Mouse (Mus musculus): Measurements from ENCODE around the gene Ror2. TPM values are rescaled to one million over a fixed set of nuclear protein-coding genes. Genes with fewer than 3 reads are reported as not detected.
A peak's percentile ranks its signal among the peaks of the same experiment; 100 is the strongest.
"Not testable (repeated sequence)": the region's sequence is repeated elsewhere in the genome, so short reads cannot be mapped to it uniquely, and the experiment has no call there.

Gene Ror2
- polyA plus RNA-seq (2014; fragmentation: Nextera tagmentation; extraction: Ambion mirVana): 8.1 and 8.7 TPM in 2 replicates

DNA sequence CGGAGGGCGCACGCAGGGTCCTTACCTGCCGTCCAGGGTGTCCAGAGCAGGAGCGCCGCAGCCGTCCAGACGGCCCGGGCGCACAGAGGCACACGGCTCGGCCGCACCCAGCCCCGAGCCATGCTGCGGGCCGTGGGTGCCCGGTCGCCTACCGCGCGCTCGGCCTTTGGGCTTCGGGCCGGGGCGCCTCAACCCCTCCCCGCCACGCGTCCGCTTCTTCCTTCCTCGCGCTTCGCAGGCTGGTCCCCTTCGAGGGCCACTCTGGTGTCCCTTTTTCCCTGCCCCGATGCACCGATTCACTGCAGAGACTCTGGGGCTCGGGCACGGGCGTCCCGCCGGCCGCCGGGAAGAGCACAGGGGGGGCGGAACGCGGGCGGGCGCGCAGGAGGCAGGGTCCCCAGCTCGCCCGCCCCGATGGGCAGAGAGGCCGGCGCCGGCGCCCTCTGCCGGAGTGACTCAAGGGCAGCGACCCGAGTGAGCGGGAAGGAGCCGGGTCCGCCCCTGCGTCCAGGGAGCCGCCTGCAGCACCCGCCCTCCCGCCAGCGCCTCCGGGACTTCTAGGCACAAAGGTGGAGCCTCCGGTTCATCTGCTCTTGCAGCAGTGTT is at the start of gene Ror2:
Gene Ror2 (minus strand): TSS at position 369 of the 606 bp plus-strand sequence.
- H3K36me3 ChIP-seq (ENCODE audit: control insufficient read depth, insufficient read depth, low read length): no peaks in the 10 kb centered on the region
- H3K4me2 ChIP-seq (ENCODE audit: low read depth): peak within 1 kb of the TSS; percentile 47
- H3K4me1 ChIP-seq (ENCODE audit: control insufficient read depth, insufficient read depth, low read length): peaks cover 9% of the 10 kb centered on the region
- WGBS: under 1% methylated on average over 60 of the region's 68 CpGs
- peak; percentile 85 for ATAC-seq (ENCODE audit: insufficient read depth, low FRiP score, low TSS enrichment)
- H3K9ac ChIP-seq (ENCODE audit: low read length): peak within 1 kb of the TSS; percentile 73
- H3K9me3 ChIP-seq (ENCODE audit: control insufficient read depth, low read length): no peaks in the 10 kb centered on the region
- 0 out of 2 replicates have a peak within 1 kb of the TSS, but pooled peaks have one; percentile 0 for H3K27ac ChIP-seq (ENCODE audit: low read depth, low read length)
- DNase-seq (ENCODE audit: low spot score): peak; percentile 89
- peak within 1 kb of the TSS; percentile 65 for H3K4me3 ChIP-seq (ENCODE audit: low read depth, low read length)
- no peaks in the 10 kb centered on the region for H3K27me3 ChIP-seq (ENCODE audit: control insufficient read depth, insufficient read depth, low read length)

DNA sequence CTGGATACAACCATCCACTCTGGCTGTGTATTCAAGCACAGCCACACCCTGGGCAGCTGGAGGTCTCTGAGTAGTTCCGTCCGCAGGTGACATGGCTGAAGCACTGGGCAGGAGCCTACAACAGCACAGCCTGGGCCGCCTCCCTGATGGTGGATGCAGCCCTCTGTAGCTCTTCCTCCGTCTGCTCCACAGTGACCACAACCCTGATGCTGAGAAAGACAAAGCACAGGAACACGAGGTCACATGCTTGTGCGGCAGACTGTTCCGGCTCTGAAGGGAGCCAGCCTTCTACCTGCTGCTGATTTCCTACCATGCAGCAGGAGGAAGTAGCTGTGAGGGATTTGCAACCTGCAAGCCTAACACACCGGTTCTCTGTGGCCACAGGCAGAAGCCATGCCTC is 47.8 kb upstream of the Ror2 start:
- Histone ChIP-seq H3K9me3 (ENCODE audit: control insufficient read depth, low read length) (no peaks in the 10 kb centered on the region), H3K4me3 (ENCODE audit: low read depth, low read length) (no peak overlapping the region), H3K4me1 (ENCODE audit: control insufficient read depth, insufficient read depth, low read length) (no peaks in the 10 kb centered on the region), H3K27ac (ENCODE audit: low read depth, low read length) (no peak overlapping the region), H3K9ac (ENCODE audit: low read length) (no peak overlapping the region), H3K36me3 (ENCODE audit: control insufficient read depth, insufficient read depth, low read length) (peaks cover 5% of the 10 kb centered on the region; the same call in 1 of the 2 replicates), H3K4me2 (ENCODE audit: low read depth) (no peak overlapping the region), H3K27me3 (ENCODE audit: control insufficient read depth, insufficient read depth, low read length) (no peaks in the 10 kb centered on the region)
- 97% methylated on average over 8 of the region's 8 CpGs for WGBS
- DNase-seq (ENCODE audit: low spot score) (no peak), ATAC-seq (ENCODE audit: insufficient read depth, low FRiP score, low TSS enrichment) (no peak)

GRCm38 (mm10) chr13:53330246-53330645 is 44.3 kb upstream of the Ror2 start:
- ATAC-seq (ENCODE audit: insufficient read depth, low FRiP score, low TSS enrichment): no peak
- no peaks in the 10 kb centered on the region for H3K4me1 ChIP-seq (ENCODE audit: control insufficient read depth, insufficient read depth, low read length)
- H3K9me3 ChIP-seq (ENCODE audit: control insufficient read depth, low read length): no peaks in the 10 kb centered on the region
- no peak for DNase-seq (ENCODE audit: low spot score)
- no peak overlapping the region for H3K4me2 ChIP-seq (ENCODE audit: low read depth)
- H3K4me3 ChIP-seq (ENCODE audit: low read depth, low read length): no peak overlapping the region
- H3K27ac ChIP-seq (ENCODE audit: low read depth, low read length): no peak overlapping the region
- 78% methylated on average over 2 of the region's 2 CpGs for WGBS
- H3K36me3 ChIP-seq (ENCODE audit: control insufficient read depth, insufficient read depth, low read length): peaks cover 2% of the 10 kb centered on the region; the same call in 1 of the 2 replicates
- H3K27me3 ChIP-seq (ENCODE audit: control insufficient read depth, insufficient read depth, low read length): no peaks in the 10 kb centered on the region
- no peak overlapping the region for H3K9ac ChIP-seq (ENCODE audit: low read length)

DNA sequence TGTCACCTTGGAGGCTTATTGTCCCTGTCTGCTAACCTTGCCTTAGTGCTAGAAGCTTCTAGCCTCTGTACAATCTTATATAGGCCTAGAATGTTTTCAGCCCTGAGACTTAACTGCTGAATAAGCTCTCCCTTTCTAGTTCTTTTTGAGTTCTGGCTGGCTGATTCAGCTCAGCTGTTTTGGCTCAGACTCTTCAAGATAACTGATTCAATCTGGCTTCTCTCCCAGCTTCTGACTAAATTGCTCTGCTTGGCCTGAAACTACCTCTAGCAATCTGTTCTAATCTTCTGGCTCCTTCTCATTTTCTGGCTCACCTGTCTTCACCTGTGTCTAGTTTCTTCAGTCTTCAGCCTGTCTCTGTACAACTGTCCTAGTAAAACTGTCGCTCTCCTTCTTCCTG is 39.6 kb upstream of the Ror2 start:
- 97% methylated on average over 1 of the region's 1 CpGs for WGBS
- no peak overlapping the region for H3K4me2 ChIP-seq (ENCODE audit: low read depth)
- DNase-seq (ENCODE audit: low spot score): no peak

DNA sequence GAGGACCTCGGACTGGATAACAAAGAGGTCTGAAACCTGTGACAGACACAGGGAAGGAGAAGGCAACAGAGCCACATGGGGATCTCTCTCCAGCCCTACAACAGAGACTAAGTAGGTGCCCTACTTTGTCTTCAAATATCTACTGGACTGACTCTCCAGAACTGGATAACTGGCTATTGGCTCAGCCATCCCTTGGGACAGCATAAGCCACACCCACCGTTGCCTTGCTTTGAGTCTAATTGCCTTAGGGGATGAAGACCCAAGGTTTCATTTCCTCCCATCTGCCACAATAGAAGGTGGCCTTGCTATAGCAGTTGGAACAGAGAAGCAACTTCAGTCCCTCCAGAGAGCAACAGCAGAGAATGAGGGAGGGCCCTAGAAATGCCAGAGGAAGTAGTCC is 37.7 kb upstream of the Ror2 start:
- H3K9ac ChIP-seq (ENCODE audit: low read length): no peak overlapping the region
- no peak for DNase-seq (ENCODE audit: low spot score)
- ATAC-seq (ENCODE audit: insufficient read depth, low FRiP score, low TSS enrichment): no peak
- no peak overlapping the region for H3K4me2 ChIP-seq (ENCODE audit: low read depth)
- H3K4me1 ChIP-seq (ENCODE audit: control insufficient read depth, insufficient read depth, low read length): no peaks in the 10 kb centered on the region
- no peak overlapping the region for H3K27ac ChIP-seq (ENCODE audit: low read depth, low read length)
- no peaks in the 10 kb centered on the region for H3K27me3 ChIP-seq (ENCODE audit: control insufficient read depth, insufficient read depth, low read length)
- H3K36me3 ChIP-seq (ENCODE audit: control insufficient read depth, insufficient read depth, low read length): no peaks in the 10 kb centered on the region
- H3K9me3 ChIP-seq (ENCODE audit: control insufficient read depth, low read length): no peaks in the 10 kb centered on the region
- no peak overlapping the region for H3K4me3 ChIP-seq (ENCODE audit: low read depth, low read length)
- WGBS: 87% methylated on average over 2 of the region's 2 CpGs

More for the DNA sequence above, 39.6 kb upstream of the Ror2 start:
- Histone ChIP-seq H3K9me3 (ENCODE audit: control insufficient read depth, low read length) (no peaks in the 10 kb centered on the region), H3K36me3 (ENCODE audit: control insufficient read depth, insufficient read depth, low read length) (no peaks in the 10 kb centered on the region), H3K4me3 (ENCODE audit: low read depth, low read length) (no peak overlapping the region), H3K4me1 (ENCODE audit: control insufficient read depth, insufficient read depth, low read length) (no peaks in the 10 kb centered on the region), H3K9ac (ENCODE audit: low read length) (no peak overlapping the region), H3K27ac (ENCODE audit: low read depth, low read length) (no peak overlapping the region), H3K27me3 (ENCODE audit: control insufficient read depth, insufficient read depth, low read length) (no peaks in the 10 kb centered on the region)
- ATAC-seq (ENCODE audit: insufficient read depth, low FRiP score, low TSS enrichment): no peak

DNA sequence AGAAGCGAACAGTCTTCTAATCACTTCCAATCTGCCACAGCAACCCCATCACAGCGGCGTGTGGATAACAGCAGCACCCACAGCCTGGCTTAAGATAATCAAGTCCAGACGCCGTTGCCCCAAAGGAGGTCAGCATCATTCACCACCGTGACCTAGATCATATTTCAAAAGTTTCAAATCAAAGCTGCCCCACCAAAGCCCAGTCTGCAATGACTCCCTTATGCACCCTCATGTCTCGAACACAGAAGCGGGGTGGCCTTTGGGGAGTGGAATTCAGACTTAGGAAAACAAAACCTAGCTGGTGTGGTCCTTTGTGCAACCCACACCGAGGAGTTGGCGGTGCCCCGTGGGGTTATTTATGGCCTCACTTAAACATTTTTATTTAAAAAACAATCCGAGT is 35.0 kb upstream of the Ror2 start:
- H3K36me3 ChIP-seq (ENCODE audit: control insufficient read depth, insufficient read depth, low read length): no peaks in the 10 kb centered on the region
- ATAC-seq (ENCODE audit: insufficient read depth, low FRiP score, low TSS enrichment) (no peak), DNase-seq (ENCODE audit: low spot score) (no peak)
- WGBS: 57% methylated on average over 12 of the region's 12 CpGs
- no peaks in the 10 kb centered on the region for H3K27me3 ChIP-seq (ENCODE audit: control insufficient read depth, insufficient read depth, low read length)
- no peak overlapping the region for H3K27ac ChIP-seq (ENCODE audit: low read depth, low read length)
- H3K9ac ChIP-seq (ENCODE audit: low read length): no peak overlapping the region
- H3K4me2 ChIP-seq (ENCODE audit: low read depth): no peak overlapping the region
- H3K9me3 ChIP-seq (ENCODE audit: control insufficient read depth, low read length): no peaks in the 10 kb centered on the region
- H3K4me3 ChIP-seq (ENCODE audit: low read depth, low read length): no peak overlapping the region
- H3K4me1 ChIP-seq (ENCODE audit: control insufficient read depth, insufficient read depth, low read length): no peaks in the 10 kb centered on the region

GRCm38 (mm10) chr13:53316515-53317295 is 30.8 kb upstream of the Ror2 start:
- WGBS: 58% methylated on average over 11 of the region's 11 CpGs
- no peak overlapping the region for H3K4me3 ChIP-seq (ENCODE audit: low read depth, low read length)
- no peak for DNase-seq (ENCODE audit: low spot score)
- no peaks in the 10 kb centered on the region for H3K4me1 ChIP-seq (ENCODE audit: control insufficient read depth, insufficient read depth, low read length)
- no peak for ATAC-seq (ENCODE audit: insufficient read depth, low FRiP score, low TSS enrichment)
- no peaks in the 10 kb centered on the region for H3K36me3 ChIP-seq (ENCODE audit: control insufficient read depth, insufficient read depth, low read length)
- H3K27me3 ChIP-seq (ENCODE audit: control insufficient read depth, insufficient read depth, low read length): no peaks in the 10 kb centered on the region
- no peak overlapping the region for H3K4me2 ChIP-seq (ENCODE audit: low read depth)
- H3K9ac ChIP-seq (ENCODE audit: low read length): no peak overlapping the region
- no peak overlapping the region for H3K27ac ChIP-seq (ENCODE audit: low read depth, low read length)
- no peaks in the 10 kb centered on the region for H3K9me3 ChIP-seq (ENCODE audit: control insufficient read depth, low read length)

DNA sequence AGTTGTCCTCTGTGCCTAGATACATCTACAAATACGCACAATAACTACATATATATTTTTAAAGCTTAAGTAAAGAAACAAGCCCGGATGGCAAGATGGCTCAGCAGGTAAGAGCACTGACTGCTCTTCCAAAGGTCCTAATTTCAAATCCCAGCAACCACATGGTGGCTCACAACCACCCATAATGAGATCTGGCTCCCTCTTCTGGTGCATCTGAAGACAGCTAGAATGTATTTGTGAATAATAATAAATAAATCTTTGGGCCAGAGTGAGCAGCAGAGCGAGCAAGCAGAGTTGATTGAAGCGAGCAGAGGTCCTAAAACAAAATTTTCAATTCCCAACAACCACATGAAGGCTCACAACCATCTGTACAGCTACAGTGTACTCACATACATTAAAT is 29.8 kb upstream of the Ror2 start:
- WGBS: 74% methylated on average over 4 of the region's 4 CpGs
- not testable (repeated sequence) for H3K27me3 ChIP-seq (ENCODE audit: control insufficient read depth, insufficient read depth, low read length); H3K4me3 ChIP-seq (ENCODE audit: low read depth, low read length); H3K4me1 ChIP-seq (ENCODE audit: control insufficient read depth, insufficient read depth, low read length); H3K9me3 ChIP-seq (ENCODE audit: control insufficient read depth, low read length); H3K27ac ChIP-seq (ENCODE audit: low read depth, low read length); DNase-seq (ENCODE audit: low spot score); H3K4me2 ChIP-seq (ENCODE audit: low read depth); H3K36me3 ChIP-seq (ENCODE audit: control insufficient read depth, insufficient read depth, low read length); H3K9ac ChIP-seq (ENCODE audit: low read length); ATAC-seq (ENCODE audit: insufficient read depth, low FRiP score, low TSS enrichment)

- H3K27me3 ChIP-seq (ENCODE audit: control insufficient read depth, insufficient read depth, low read length): no peaks in the 10 kb centered on the region
- H3K27ac ChIP-seq (ENCODE audit: low read depth, low read length): peak overlapping the region; percentile 83
- H3K9ac ChIP-seq (ENCODE audit: low read length): peak overlapping the region; percentile 45; the same call in 1 of the 2 replicates
- no peaks in the 10 kb centered on the region for H3K36me3 ChIP-seq (ENCODE audit: control insufficient read depth, insufficient read depth, low read length)
- no peak overlapping the region for H3K4me2 ChIP-seq (ENCODE audit: low read depth)
- ATAC-seq (ENCODE audit: insufficient read depth, low FRiP score, low TSS enrichment): no peak
- WGBS: 69% methylated on average over 5 of the region's 5 CpGs
- peak; percentile 22 for DNase-seq (ENCODE audit: low spot score)
- no peak overlapping the region for H3K4me3 ChIP-seq (ENCODE audit: low read depth, low read length)
- no peaks in the 10 kb centered on the region for H3K9me3 ChIP-seq (ENCODE audit: control insufficient read depth, low read length)
- H3K4me1 ChIP-seq (ENCODE audit: control insufficient read depth, insufficient read depth, low read length): peaks cover 12% of the 10 kb centered on the region; the same call in 1 of the 2 replicates
Observed at GRCm38 (mm10) chr13:53310442-53310841, 24.5 kb upstream of the Ror2 start.
